Mouse (Mus musculus): ENCODE data around the gene Pacsin1. TPM values are rescaled to one million over a fixed set of nuclear protein-coding genes. Genes with fewer than 3 reads are reported as not detected.
A peak's percentile ranks its signal among the peaks of the same experiment; 100 is the strongest.

The Pacsin1 gene
- 0.58 and 1.3 TPM in 2 replicates for polyA plus RNA-seq (2012; rRNA removed)

DNA sequence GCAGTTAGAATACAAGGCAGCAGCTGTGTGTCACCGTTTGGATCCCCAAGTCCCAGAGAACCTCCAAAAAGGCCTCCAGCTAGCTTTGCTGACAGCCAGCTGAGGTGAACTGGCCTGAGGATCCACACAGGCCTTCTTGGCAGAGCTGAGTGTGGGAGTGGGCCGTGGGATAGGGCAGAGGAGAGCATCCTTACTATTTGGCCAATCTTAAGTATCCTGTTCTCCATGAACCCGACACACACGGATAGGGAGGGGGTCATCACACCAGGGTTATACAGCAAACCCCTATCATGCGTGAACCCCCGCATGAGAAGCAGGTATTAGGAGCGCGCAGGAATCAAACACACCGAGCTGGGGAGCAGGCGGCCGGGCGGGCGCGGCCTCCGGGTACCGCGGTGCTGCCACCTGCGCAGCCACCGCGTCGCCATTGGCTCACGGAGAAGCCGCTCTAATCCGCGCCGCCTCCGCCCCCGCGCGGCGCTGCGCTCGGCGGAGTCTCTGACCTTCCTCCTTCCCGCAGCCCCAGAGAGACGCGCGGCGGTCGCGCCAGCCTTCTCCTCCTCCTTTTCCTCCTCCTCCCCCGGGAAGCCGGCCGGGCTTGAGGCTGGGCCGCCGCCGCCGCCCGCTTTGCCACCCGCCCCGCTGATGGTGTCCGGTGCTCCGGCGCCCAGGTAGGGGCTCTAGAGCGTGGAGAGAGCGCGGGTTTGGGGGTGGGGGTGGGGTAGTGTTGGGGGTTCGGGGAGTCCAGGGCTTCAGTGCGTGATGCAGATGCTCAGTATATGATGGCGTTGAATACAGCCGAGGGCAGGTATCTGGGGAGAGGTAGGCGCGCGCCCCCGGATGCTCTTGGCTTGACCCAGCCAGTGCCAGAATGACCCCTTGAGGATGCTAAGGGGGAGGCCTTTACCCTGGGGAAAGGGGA is at the start of gene Pacsin1:
Gene Pacsin1, plus strand, starts transcription at position 421 of the 922 bp plus-strand sequence.
- Histone ChIP-seq H3K4me3 (ENCODE audit: insufficient read depth, low read depth, low read length) (peak within 1 kb of the TSS; percentile 15; the same call in 1 of the 2 replicates), H3K27ac (ENCODE audit: insufficient read depth, low read depth, low read length) (no peak within 1 kb of the TSS), H3K27me3 (replicated peaks; ENCODE audit: control insufficient read depth, insufficient read depth, low read length) (peaks cover 4% of the 10 kb centered on the region; the same call in 1 of the 2 replicates), H3K4me1 (ENCODE audit: control insufficient read depth, insufficient read depth, low read length) (no peaks in the 10 kb centered on the region; the same call in 1 of the 2 replicates), H3K36me3 (ENCODE audit: control insufficient read depth, insufficient read depth, low read length) (no peaks in the 10 kb centered on the region)
- TF ChIP-seq POLR2A (IDR thresholded peaks at IDR 0.05; ENCODE audit: low read depth, low read length) (no peak), CTCF (conservative IDR thresholded peaks at IDR 0.05; ENCODE audit: insufficient read depth, insufficient read length, low read depth, low read length) (no peak)
- 4% methylated on average over 65 of the region's 65 CpGs for WGBS
- peak; percentile 40 for DNase-seq

DNA sequence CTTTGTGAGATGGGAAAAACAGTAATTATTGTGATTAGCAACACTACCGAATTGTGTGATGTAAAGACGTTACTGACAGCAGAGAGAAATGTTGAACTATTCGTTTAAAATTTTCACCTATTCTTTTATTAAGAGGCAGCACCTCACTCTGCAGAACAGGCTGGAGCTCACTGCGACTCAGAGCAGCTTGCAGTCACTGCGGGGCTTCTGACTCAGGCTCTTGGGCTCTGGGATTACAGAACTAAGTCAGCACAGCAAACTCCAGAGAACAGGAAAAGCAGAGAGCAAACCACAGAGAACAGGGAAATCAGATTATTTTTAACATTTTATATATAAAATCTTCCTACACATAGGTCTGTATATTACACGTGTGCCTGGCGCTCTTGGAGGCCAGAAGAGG is 45.7 kb upstream of the Pacsin1 start:
- DNase-seq = no peak
- Histone ChIP-seq H3K4me3 (ENCODE audit: insufficient read depth, low read depth, low read length) (no peak overlapping the region), H3K4me1 (ENCODE audit: control insufficient read depth, insufficient read depth, low read length) (peaks cover 4% of the 10 kb centered on the region; the same call in 1 of the 2 replicates), H3K27ac (ENCODE audit: insufficient read depth, low read depth, low read length) (no peak overlapping the region), H3K36me3 (ENCODE audit: control insufficient read depth, insufficient read depth, low read length) (no peaks in the 10 kb centered on the region), H3K27me3 (replicated peaks; ENCODE audit: control insufficient read depth, insufficient read depth, low read length) (no peaks in the 10 kb centered on the region)
- no peak for TF ChIP-seq POLR2A (IDR thresholded peaks at IDR 0.05; ENCODE audit: low read depth, low read length)
- no peak for TF ChIP-seq CTCF (conservative IDR thresholded peaks at IDR 0.05; ENCODE audit: insufficient read depth, insufficient read length, low read depth, low read length)
- WGBS = 82% methylated on average over 7 of the region's 7 CpGs

DNA sequence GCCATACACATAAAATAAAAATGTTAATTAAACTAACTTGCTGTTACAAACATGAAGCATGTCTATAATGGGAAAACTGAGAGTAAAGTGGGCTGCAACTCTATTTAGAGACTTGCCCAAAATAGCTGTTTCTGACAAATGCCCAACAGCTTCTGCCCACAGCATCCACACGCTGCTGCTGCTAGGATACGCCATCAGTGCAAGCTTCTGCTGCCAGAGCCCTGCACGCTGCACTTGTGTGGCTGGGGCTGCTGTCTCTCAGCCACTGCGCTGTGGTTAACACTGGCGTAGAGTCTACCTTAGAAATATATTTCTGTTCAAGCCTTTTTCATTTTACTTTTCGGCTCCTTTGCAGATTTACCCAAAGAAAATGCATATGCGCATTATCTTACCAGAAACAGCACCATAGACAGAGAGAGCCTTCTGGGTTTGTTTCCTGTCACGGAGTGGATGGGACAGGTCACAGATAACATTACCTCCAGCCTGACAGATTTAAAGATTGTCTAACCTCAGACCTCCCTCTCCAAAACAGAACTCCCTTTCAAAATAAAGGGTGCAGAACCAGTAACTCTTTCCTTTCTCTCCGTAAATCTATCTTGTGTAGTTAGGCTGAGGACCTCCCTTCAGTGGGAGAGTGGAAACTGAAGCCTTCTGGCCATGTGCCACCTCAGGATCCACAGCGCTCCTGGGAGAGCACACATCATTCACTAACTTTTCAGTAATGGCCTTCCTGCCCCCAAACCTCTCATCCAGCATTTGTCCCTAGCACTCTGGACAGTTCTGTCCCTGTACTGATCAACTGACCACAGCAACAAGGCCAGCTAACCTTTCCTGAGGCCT is 44.4 kb upstream of the Pacsin1 start:
- no peak for DNase-seq
- no peak overlapping the region for H3K4me3 ChIP-seq (ENCODE audit: insufficient read depth, low read depth, low read length)

DNA sequence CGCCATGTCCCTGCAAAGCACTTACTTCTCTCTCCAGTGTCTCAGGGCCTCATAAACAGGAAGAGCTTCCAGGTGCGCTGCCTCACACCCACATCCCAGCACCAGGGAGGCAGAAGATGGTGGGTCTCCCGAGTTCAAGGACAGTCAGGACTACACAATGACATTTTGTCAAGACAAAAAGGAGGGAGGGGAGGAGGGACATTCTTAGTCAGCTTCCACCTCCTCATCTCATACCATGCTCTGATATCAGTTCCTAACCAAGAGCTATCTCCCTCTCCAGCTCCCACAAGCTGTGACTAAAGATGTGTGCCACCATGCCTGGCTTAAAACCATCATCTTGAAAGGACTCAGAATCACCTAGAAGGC is 43.8 kb upstream of the Pacsin1 start:
- Histone ChIP-seq H3K36me3 (ENCODE audit: control insufficient read depth, insufficient read depth, low read length) (no peaks in the 10 kb centered on the region), H3K4me3 (ENCODE audit: insufficient read depth, low read depth, low read length) (no peak overlapping the region), H3K27ac (ENCODE audit: insufficient read depth, low read depth, low read length) (no peak overlapping the region), H3K4me1 (ENCODE audit: control insufficient read depth, insufficient read depth, low read length) (peaks cover 4% of the 10 kb centered on the region; the same call in 1 of the 2 replicates), H3K27me3 (replicated peaks; ENCODE audit: control insufficient read depth, insufficient read depth, low read length) (no peaks in the 10 kb centered on the region)
- DNase-seq = no peak
- WGBS = 45% methylated on average over 3 of the region's 3 CpGs
- TF ChIP-seq CTCF (conservative IDR thresholded peaks at IDR 0.05; ENCODE audit: insufficient read depth, insufficient read length, low read depth, low read length) = no peak
- no peak for TF ChIP-seq POLR2A (IDR thresholded peaks at IDR 0.05; ENCODE audit: low read depth, low read length)

More for the DNA sequence above, 44.4 kb upstream of the Pacsin1 start:
- Histone ChIP-seq H3K36me3 (ENCODE audit: control insufficient read depth, insufficient read depth, low read length) (no peaks in the 10 kb centered on the region), H3K4me1 (ENCODE audit: control insufficient read depth, insufficient read depth, low read length) (peaks cover 4% of the 10 kb centered on the region; the same call in 1 of the 2 replicates), H3K27ac (ENCODE audit: insufficient read depth, low read depth, low read length) (no peak overlapping the region), H3K27me3 (replicated peaks; ENCODE audit: control insufficient read depth, insufficient read depth, low read length) (no peaks in the 10 kb centered on the region)
- 75% methylated on average over 10 of the region's 10 CpGs for WGBS
- no peak for TF ChIP-seq CTCF (conservative IDR thresholded peaks at IDR 0.05; ENCODE audit: insufficient read depth, insufficient read length, low read depth, low read length)
- TF ChIP-seq POLR2A (IDR thresholded peaks at IDR 0.05; ENCODE audit: low read depth, low read length) = no peak

DNA sequence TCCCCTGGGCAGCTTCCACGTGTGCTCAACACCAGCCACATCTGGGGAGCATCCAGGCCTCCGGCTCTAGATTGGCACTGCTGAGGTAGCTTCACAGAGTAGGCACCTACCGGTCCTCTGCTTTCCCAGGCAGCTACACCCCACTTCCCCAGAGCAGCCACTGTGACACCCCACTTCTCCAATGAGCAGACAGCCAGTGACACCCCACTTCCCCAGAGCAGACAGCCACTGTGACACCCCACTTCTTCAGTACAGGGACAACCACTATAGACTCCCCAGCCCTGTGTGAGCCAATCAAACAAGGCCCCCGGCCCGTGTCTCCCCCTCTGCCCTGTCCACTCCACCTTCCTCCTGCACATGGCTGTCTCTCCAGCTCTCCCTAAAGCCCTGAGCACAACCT is 43.3 kb upstream of the Pacsin1 start:
- Histone ChIP-seq H3K36me3 (ENCODE audit: control insufficient read depth, insufficient read depth, low read length) (no peaks in the 10 kb centered on the region), H3K4me1 (ENCODE audit: control insufficient read depth, insufficient read depth, low read length) (peaks cover 4% of the 10 kb centered on the region; the same call in 1 of the 2 replicates), H3K4me3 (ENCODE audit: insufficient read depth, low read depth, low read length) (no peak overlapping the region), H3K27me3 (replicated peaks; ENCODE audit: control insufficient read depth, insufficient read depth, low read length) (no peaks in the 10 kb centered on the region), H3K27ac (ENCODE audit: insufficient read depth, low read depth, low read length) (no peak overlapping the region)
- WGBS = 79% methylated on average over 5 of the region's 5 CpGs
- no peak for TF ChIP-seq CTCF (conservative IDR thresholded peaks at IDR 0.05; ENCODE audit: insufficient read depth, insufficient read length, low read depth, low read length)
- DNase-seq = no peak

DNA sequence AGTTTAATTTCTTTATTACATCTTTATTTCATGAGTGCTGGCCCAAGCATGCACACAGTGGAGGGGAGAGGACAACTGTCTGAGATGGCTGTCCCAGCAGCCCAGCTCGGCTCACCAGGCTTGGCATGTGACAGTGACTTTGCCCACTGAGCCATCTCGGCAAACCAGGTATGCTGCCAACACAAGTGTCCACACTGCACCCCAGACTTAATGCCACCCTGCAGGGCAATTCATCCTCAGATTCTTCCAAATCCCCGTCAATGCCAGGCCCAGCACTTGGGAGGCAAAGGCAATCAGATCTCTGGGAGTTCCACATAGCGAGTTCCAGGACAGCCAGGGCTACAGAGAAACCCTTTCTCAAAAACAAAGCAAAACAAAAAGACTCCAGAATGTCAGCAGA is 42.3 kb upstream of the Pacsin1 start:
- 70% methylated on average over 4 of the region's 4 CpGs for whole genome bisulfite sequencing
- peaks cover 4% of the 10 kb centered on the region; the same call in 1 of the 2 replicates for H3K4me1 ChIP-seq (ENCODE audit: control insufficient read depth, insufficient read depth, low read length)
- no peak for DNase-seq
- no peaks in the 10 kb centered on the region for H3K27me3 ChIP-seq (replicated peaks; ENCODE audit: control insufficient read depth, insufficient read depth, low read length)
- no peak overlapping the region for H3K4me3 ChIP-seq (ENCODE audit: insufficient read depth, low read depth, low read length)
- TF ChIP-seq CTCF (conservative IDR thresholded peaks at IDR 0.05; ENCODE audit: insufficient read depth, insufficient read length, low read depth, low read length) (no peak), POLR2A (IDR thresholded peaks at IDR 0.05; ENCODE audit: low read depth, low read length) (no peak)
- H3K36me3 ChIP-seq (ENCODE audit: control insufficient read depth, insufficient read depth, low read length) = no peaks in the 10 kb centered on the region
- H3K27ac ChIP-seq (ENCODE audit: insufficient read depth, low read depth, low read length) = no peak overlapping the region
